Mouse (Mus musculus) kidney, postnatal 0 days (tissue): ENCODE measurements around the gene Ighmbp2. TPM values are rescaled to one million over a fixed set of nuclear protein-coding genes. Genes with fewer than 3 reads are reported as not detected.

Experiments used
- ATAC-seq: fragments of 200-750 bp; cut with Nextera tagmentation; replicated peaks from 2 replicates; pipeline ENCODE4 v1.8.0; 2017; ENCODE audit warnings: low read depth, moderate number of reproducible peaks, moderate TSS enrichment, moderate library complexity; ENCODE audit not compliant: low FRiP score
- DNase-seq: peaks from one replicate; pipeline ENCODE4 v3.0.0-alpha.2; 2016; ENCODE audit warnings: low spot score
- H3K27ac ChIP-seq: fragments of 300-500 bp; sonication (generic); 2 replicates; pipeline ENCODE4 v1.5.1; 2014; ENCODE audit warnings: mild to moderate bottlenecking
- H3K27me3 ChIP-seq: fragments of 300-500 bp; sonication (generic); 2 replicates; pipeline ENCODE4 v1.6.1; 2014; ENCODE audit warnings: low read length, mixed read lengths; ENCODE audit not compliant: insufficient read depth
- H3K36me3 ChIP-seq: fragments of 300-500 bp; sonication (generic); 2 replicates; pipeline ENCODE4 v1.6.1; 2014; ENCODE audit warnings: low read length, mixed read lengths; ENCODE audit not compliant: insufficient read depth
- H3K4me1 ChIP-seq: fragments of 300-500 bp; sonication (generic); replicated peaks from 2 replicates; pipeline ENCODE4 v1.6.1; 2014; ENCODE audit warnings: antibody characterized with exemption, low read length, mixed read lengths; ENCODE audit not compliant: insufficient read depth
- H3K4me2 ChIP-seq: fragments of 300-500 bp; sonication (generic); 2 replicates; pipeline ENCODE4 v1.6.1; 2014; ENCODE audit warnings: mild to moderate bottlenecking, low read length, moderate library complexity, mixed read lengths
- H3K4me3 ChIP-seq: fragments of 300-500 bp; sonication (generic); replicated peaks from 2 replicates; pipeline ENCODE4 v1.5.1; 2014; ENCODE audit warnings: low read depth, low read length
- H3K9ac ChIP-seq: fragments of 300-500 bp; sonication (generic); 2 replicates; pipeline ENCODE4 v1.6.1; 2014; ENCODE audit warnings: low read depth, low read length
- H3K9me3 ChIP-seq: fragments of 300-500 bp; sonication (generic); replicated peaks from 2 replicates; pipeline ENCODE4 v1.6.1; 2016; ENCODE audit warnings: low read length, inconsistent platforms, mixed read lengths
- CTCF ChIP-seq: IDR thresholded peaks from 2 replicates; pipeline ENCODE4 v1.5.1; 2016; ENCODE audit warnings: antibody characterized with exemption, low read depth, mild to moderate bottlenecking, moderate library complexity
- WGBS: fragments of 180-500 bp; shearing (Covaris S2); extraction: QIAGEN DNeasy Blood & Tissue Kit; methylation state at CpG from one replicate; pipeline ENCODE4 v1.1.7; 2014; 5-methylcytosine and 5-hydroxymethylcytosine counted together
- polyA plus RNA-seq: library from polyadenylated mRNA; unstranded; fragments of >200 nt; fragmentation: Nextera tagmentation; extraction: Ambion mirVana; gene quantifications from 2 replicates; pipeline ENCODE4 v1.2.1, GENCODE M21; 2015

The Ighmbp2 gene
- polyA plus RNA-seq, 1 experiment from 2014 or later = 6.3 TPM

DNA sequence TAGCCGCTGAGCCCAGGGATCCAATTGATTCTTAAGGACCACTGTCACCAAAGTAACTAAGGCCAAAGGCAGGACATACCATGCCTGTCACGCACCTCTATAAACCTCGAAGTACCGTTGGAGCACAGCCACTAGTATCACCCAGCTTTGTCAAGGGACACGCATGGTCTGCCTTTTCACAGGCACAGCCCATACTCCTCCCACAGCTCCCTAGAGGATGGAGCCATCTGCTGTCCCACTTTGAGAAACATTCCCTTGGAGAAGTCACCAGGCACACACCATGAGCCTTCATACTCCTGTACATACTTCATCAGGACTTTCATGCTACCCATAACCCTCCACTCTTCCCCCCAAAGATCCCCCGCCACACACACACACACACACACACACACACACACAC, 13.0 kb downstream of the Ighmbp2 start:
- Histone ChIP-seq H3K9ac (no peak overlapping the region), H3K4me1 (no peaks in the 10 kb centered on the region), H3K27me3 (no peaks in the 10 kb centered on the region), H3K4me3 (no peak overlapping the region), H3K27ac (no peak overlapping the region), H3K36me3 (peaks cover 86% of the 10 kb centered on the region), H3K9me3 (no peaks in the 10 kb centered on the region), H3K4me2 (no peak overlapping the region)
- ATAC-seq = no peak
- 91% methylated on average over 6 of the region's 6 CpGs for WGBS
- no peak for DNase-seq
- TF ChIP-seq CTCF = no peak

DNA sequence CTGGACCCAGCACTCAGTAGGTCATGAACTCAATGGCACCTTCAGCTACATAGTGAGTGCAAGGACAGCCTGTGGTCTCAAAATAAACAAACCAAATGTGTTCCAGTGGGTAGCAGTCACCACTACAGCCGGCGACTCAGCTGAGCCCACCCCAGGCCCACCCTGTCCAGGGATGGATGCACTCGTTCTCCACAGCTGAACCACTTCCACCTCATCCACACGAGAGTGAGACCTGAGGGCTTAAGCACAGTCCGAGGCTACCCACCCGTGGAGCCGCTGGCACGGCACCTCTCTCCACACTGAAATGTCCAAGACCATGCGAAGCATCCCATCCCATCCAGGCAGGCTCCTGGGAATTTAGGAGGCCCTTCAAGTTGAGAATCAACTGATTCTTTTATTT, 13.5 kb downstream of the Ighmbp2 start:
- Histone ChIP-seq H3K27ac (no peak overlapping the region), H3K4me2 (no peak overlapping the region), H3K4me3 (no peak overlapping the region), H3K36me3 (peaks cover 87% of the 10 kb centered on the region), H3K9ac (no peak overlapping the region), H3K27me3 (no peaks in the 10 kb centered on the region), H3K4me1 (no peaks in the 10 kb centered on the region), H3K9me3 (no peaks in the 10 kb centered on the region)
- DNase-seq (no peak), ATAC-seq (no peak)
- TF ChIP-seq CTCF = no peak
- WGBS = 92% methylated on average over 9 of the region's 9 CpGs

DNA sequence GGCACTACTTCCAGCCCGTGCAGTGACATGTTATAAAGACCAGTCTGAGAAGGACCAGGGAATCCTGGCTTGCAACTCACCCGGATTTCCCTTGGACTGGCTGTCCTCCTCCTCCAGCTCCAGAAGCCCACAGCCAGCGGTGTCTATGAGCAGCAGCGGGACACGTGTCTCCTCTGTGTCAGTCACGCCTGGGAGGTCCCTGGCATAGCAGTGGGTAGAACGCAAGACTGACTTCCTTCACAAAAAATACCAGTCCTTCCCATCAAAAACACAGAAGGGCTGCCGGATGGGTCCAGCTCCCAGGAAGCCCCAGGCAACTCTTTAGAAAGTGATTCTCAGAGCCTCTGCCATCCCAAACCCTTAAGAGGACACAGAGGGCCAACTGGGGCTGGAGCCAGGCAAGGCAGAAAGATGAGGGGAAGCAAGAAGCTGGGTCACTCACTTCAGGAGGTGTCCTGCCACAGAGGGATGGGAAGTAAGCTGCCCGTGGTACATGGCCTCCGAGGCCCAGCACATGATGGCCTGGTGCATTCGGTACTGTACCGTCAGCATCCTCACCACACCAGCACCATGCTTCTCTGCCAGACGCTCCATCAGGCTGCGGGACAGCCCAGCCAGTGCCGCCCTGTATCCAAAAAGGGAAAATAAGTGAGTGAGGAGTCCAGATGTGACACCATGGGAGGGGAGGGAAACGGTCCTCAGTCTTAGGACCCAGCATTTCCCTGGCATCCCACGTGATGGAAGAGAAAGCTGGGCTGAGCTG, 14.4 kb downstream of the Ighmbp2 start:
- no peak overlapping the region for H3K9ac ChIP-seq
- H3K4me3 ChIP-seq = no peak overlapping the region
- H3K4me2 ChIP-seq = no peak overlapping the region
- H3K27ac ChIP-seq = no peak overlapping the region
- H3K27me3 ChIP-seq = no peaks in the 10 kb centered on the region
- 91% methylated on average over 17 of the region's 17 CpGs for WGBS
- no peak for DNase-seq
- no peaks in the 10 kb centered on the region for H3K9me3 ChIP-seq
- no peak for TF ChIP-seq CTCF
- peaks cover 81% of the 10 kb centered on the region for H3K36me3 ChIP-seq
- no peaks in the 10 kb centered on the region for H3K4me1 ChIP-seq
- ATAC-seq = no peak

DNA sequence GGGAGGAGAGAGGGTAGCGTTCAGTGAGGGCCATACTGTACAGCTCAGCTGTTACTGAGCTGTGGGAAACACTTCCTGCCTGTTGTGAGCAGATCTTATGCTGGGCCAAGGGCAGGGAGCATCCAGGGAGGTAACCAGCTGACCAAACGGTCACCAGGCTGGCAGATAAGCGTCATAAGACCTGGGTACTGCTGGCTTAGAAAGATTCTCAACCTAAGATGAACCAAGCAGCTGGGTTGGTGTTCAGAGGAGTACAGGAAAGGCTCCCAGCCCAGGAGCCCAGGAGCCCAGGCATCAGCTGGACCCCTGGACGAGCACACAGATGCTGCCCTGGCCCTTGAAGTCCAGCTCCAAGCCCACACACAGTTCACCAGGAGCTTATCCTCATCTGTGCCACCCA, 15.5 kb downstream of the Ighmbp2 start:
- WGBS = 92% methylated on average over 4 of the region's 4 CpGs
- Histone ChIP-seq H3K9me3 (no peaks in the 10 kb centered on the region), H3K4me1 (no peaks in the 10 kb centered on the region), H3K36me3 (peaks cover 71% of the 10 kb centered on the region), H3K27me3 (no peaks in the 10 kb centered on the region), H3K4me3 (no peak overlapping the region), H3K27ac (no peak overlapping the region), H3K4me2 (no peak overlapping the region), H3K9ac (no peak overlapping the region)
- ATAC-seq (no peak), DNase-seq (no peak)
- TF ChIP-seq CTCF = no peak

DNA sequence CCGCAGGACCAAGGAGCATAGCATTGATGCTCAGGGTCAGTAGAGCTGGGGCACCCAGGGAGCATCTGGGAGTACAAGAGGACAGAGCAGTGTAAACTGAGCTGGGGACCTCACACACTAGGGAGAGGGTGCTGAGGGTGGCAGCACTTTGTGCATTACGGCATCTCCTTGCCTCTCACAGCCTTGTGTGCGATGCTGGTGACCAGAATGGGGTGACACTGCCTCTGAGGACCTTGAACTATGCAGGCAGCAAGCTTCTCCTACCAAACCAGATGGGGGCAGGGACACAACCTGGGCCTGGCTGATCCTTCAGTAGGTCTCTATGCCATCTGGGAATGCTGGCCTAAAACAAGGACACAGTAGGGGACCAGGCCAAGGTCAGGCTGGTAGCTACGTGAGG, 16.1 kb downstream of the Ighmbp2 start:
- H3K4me3 ChIP-seq = no peak overlapping the region
- peaks cover 69% of the 10 kb centered on the region for H3K36me3 ChIP-seq
- no peak overlapping the region for H3K4me2 ChIP-seq
- no peak for ATAC-seq
- no peaks in the 10 kb centered on the region for H3K27me3 ChIP-seq
- no peak for DNase-seq
- no peaks in the 10 kb centered on the region for H3K4me1 ChIP-seq
- TF ChIP-seq CTCF = no peak
- H3K27ac ChIP-seq = no peak overlapping the region
- WGBS = 97% methylated on average over 4 of the region's 4 CpGs
- H3K9me3 ChIP-seq = no peaks in the 10 kb centered on the region
- no peak overlapping the region for H3K9ac ChIP-seq

DNA sequence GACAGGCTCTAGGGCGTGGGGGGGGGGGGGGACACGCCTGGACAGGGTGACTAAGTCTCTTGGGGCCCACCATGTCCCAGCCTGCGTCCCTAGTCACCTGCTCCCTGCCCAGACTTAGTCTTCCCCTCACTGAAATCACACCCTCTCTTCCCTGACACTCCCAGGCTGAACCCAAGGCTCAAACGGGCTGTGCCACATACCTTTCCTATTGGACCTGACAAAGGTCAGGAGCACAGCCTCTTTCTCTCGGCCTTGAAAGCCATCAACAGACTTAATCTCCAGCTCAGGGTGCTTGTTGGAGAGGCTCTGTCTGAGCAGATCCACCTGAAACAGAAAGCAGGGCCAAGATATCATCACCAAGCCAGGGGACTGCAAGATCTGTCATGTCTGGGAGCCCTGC, 16.7 kb downstream of the Ighmbp2 start:
- no peak overlapping the region for H3K4me3 ChIP-seq
- no peaks in the 10 kb centered on the region for H3K9me3 ChIP-seq
- H3K27me3 ChIP-seq = no peaks in the 10 kb centered on the region
- no peaks in the 10 kb centered on the region for H3K4me1 ChIP-seq
- peaks cover 70% of the 10 kb centered on the region for H3K36me3 ChIP-seq
- no peak for DNase-seq
- no peak for TF ChIP-seq CTCF
- 79% methylated on average over 5 of the region's 5 CpGs for WGBS
- no peak overlapping the region for H3K9ac ChIP-seq
- H3K4me2 ChIP-seq = no peak overlapping the region
- no peak overlapping the region for H3K27ac ChIP-seq
- ATAC-seq = no peak

DNA sequence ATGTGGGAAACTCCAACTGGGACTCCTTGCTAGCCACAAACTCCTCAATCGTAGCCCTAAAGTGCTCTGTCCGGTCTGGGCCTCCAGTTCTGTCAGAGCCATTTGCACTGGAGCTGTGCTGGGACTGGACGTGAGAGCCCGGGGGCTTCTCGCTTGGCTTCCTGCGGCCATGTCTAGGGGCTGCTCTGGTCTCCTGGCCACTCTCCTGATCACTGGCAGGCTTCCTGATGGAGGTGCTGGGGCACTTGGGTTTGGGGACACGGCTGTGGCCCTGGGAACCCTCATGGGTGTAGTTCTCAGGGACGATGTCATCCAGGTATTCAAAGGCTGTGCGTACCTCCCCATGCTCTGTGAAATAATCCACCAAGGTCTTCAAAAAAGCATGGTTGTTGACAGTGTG, 17.6 kb downstream of the Ighmbp2 start:
- no peak for TF ChIP-seq CTCF
- peaks cover 67% of the 10 kb centered on the region for H3K36me3 ChIP-seq
- H3K27me3 ChIP-seq = no peaks in the 10 kb centered on the region
- H3K9ac ChIP-seq = no peak overlapping the region
- DNase-seq (no peak), ATAC-seq (no peak)
- no peaks in the 10 kb centered on the region for H3K9me3 ChIP-seq
- H3K4me1 ChIP-seq = no peaks in the 10 kb centered on the region
- no peak overlapping the region for H3K4me2 ChIP-seq
- WGBS = 92% methylated on average over 9 of the region's 9 CpGs
- no peak overlapping the region for H3K27ac ChIP-seq
- H3K4me3 ChIP-seq = no peak overlapping the region
